Mouse (Mus musculus) heart, embryonic 13.5 days (tissue): ENCODE measurements around the gene Zdhhc7. TPM values are rescaled to one million over a fixed set of nuclear protein-coding genes. Genes with fewer than 3 reads are reported as not detected.

Experiments used
- ATAC-seq: fragments of 200-750 bp; cut with Nextera tagmentation; 2 replicates; pipeline ENCODE4 v1.8.0; 2017; ENCODE audit warnings: moderate TSS enrichment; ENCODE audit not compliant: insufficient number of reproducible peaks, low FRiP score, low TSS enrichment; ENCODE audit errors: extremely low read depth
- H3K27ac ChIP-seq: fragments of 300-500 bp; sonication (generic); replicated peaks from 2 replicates; pipeline ENCODE4 v1.5.1; 2015; ENCODE audit warnings: moderate library complexity, mild to moderate bottlenecking, inconsistent platforms
- H3K27me3 ChIP-seq: fragments of 300-500 bp; sonication (generic); replicated peaks from 2 replicates; pipeline ENCODE4 v1.6.1; 2015; ENCODE audit warnings: mild to moderate bottlenecking, inconsistent platforms
- H3K36me3 ChIP-seq: fragments of 300-500 bp; sonication (generic); 2 replicates; pipeline ENCODE4 v1.6.1; 2015; ENCODE audit warnings: mild to moderate bottlenecking, inconsistent platforms
- H3K4me1 ChIP-seq: fragments of 300-500 bp; sonication (generic); 2 replicates; pipeline ENCODE4 v1.6.1; 2015; ENCODE audit warnings: inconsistent platforms
- H3K4me2 ChIP-seq: fragments of 300-500 bp; sonication (generic); 2 replicates; pipeline ENCODE4 v1.6.1; 2015; ENCODE audit warnings: inconsistent platforms, mild to moderate bottlenecking, moderate library complexity
- H3K4me3 ChIP-seq: fragments of 300-500 bp; sonication (generic); 2 replicates; pipeline ENCODE4 v1.5.1; 2015; ENCODE audit warnings: moderate library complexity, mild to moderate bottlenecking, inconsistent platforms
- H3K9ac ChIP-seq: fragments of 300-500 bp; sonication (generic); 2 replicates; pipeline ENCODE4 v1.6.1; 2015; ENCODE audit warnings: inconsistent platforms, mild to moderate bottlenecking, moderate library complexity
- H3K9me3 ChIP-seq: fragments of 300-500 bp; sonication (generic); 2 replicates; pipeline ENCODE4 v1.6.1; 2016; ENCODE audit warnings: inconsistent platforms
- WGBS: fragments of 180-500 bp; shearing (Covaris S2); methylation state at CpG from one replicate; pipeline ENCODE4 v1.1.7; 2015; ENCODE audit warnings: mixed read lengths; 5-methylcytosine and 5-hydroxymethylcytosine counted together
- polyA plus RNA-seq: library from polyadenylated mRNA; unstranded; fragments of >200 nt; fragmentation: Nextera tagmentation; extraction: Ambion mirVana; gene quantifications from 2 replicates; pipeline ENCODE4 v1.2.1, GENCODE M21; 2015

The Zdhhc7 gene
- polyA plus RNA-seq, 1 experiment from 2014 or later = 29.2 TPM

DNA sequence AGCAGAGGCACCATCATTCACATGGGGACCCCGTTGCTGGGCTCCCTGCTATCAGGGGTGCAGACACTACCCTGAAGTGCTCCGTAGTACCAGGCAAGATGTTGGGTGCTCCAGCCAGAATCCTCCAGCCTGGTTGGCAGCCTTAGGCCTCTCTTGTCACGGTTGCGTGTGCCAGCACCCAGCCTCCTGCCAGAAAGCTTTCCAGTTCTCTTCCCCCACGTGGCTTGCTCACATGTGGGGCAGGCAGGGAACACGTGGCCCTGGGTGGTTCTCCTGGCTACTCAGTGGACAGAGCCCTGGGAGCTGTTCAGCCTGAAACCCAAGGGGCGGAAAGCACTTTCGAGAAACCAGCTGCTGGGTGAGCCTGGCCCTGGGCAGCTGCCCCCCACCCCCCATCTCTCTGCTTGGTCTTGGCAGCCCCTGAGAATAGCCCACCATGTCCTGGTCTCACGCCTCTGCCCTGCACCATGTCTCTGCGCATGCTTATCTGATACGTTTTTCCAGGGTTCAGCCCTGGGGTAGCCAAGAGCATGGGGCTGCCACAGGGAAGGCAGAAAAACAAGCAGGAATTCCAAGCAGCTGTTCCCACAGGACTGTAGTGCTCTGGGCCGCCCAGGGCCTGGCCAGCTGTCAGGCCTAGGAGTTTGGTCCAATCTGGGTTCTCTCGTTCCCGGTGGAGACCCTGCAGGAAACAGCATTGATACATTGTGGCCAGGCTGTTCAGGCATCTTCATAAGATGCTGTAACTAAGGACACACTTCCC, 54.8 kb downstream of the Zdhhc7 start:
- peak overlapping the region; percentile 68 for H3K27ac ChIP-seq
- 40% methylated on average over 14 of the region's 14 CpGs for WGBS
- peak; percentile 47; the same call in 1 of the 2 replicates for ATAC-seq
- H3K9ac ChIP-seq = peak overlapping the region; percentile 40; the same call in 1 of the 2 replicates
- H3K4me3 ChIP-seq = no peak overlapping the region
- H3K4me2 ChIP-seq = no peak overlapping the region
- peaks cover 29% of the 10 kb centered on the region for H3K4me1 ChIP-seq
- peaks cover 29% of the 10 kb centered on the region for H3K27me3 ChIP-seq
- no peaks in the 10 kb centered on the region for H3K9me3 ChIP-seq
- H3K36me3 ChIP-seq = no peaks in the 10 kb centered on the region

DNA sequence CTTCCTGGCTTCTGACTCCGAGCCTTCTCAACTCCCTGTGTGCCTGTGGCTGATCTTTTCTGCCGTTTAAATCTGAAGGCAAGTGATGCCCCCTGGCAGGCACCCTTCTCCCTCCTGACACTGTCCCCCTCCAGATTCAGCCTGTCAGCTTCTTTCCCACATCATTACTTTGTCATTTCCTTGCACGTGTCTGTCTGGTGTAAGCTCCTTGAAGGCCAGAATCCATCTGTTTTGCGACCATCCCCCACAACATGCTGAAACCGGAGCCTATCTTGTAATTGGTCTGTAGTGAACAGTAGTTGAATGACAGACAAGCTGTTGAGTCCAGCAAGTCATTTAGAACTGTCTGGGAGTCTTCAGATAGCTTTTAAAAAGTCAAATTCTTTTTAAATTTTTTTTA, 55.8 kb downstream of the Zdhhc7 start:
- Histone ChIP-seq H3K4me3 (no peak overlapping the region), H3K4me2 (no peak overlapping the region), H3K9me3 (no peaks in the 10 kb centered on the region), H3K27ac (no peak overlapping the region), H3K36me3 (no peaks in the 10 kb centered on the region), H3K9ac (no peak overlapping the region), H3K27me3 (peaks cover 29% of the 10 kb centered on the region), H3K4me1 (peaks cover 30% of the 10 kb centered on the region)
- no peak for ATAC-seq
- 49% methylated on average over 5 of the region's 5 CpGs for WGBS

DNA sequence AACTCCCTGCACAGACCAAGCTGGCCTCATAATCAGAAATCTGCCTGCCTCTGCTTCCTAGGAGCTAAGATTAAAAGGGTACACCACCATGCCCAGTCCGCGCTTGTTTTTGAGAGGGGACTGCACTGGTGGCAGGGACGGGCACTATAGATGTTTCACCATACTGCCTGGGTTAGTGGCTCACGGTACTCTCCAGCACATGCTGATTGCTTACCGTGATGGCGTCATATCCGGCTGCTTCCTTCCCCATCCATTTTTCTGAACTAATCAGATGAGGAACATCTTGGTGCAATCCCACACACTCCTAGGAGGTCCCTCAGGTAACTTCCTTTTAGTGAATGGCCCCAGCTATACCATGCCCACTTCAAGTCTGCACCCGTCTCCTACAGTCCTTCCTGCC, 56.4 kb downstream of the Zdhhc7 start:
- Histone ChIP-seq H3K36me3 (no peaks in the 10 kb centered on the region), H3K9me3 (no peaks in the 10 kb centered on the region), H3K9ac (no peak overlapping the region), H3K4me1 (peaks cover 33% of the 10 kb centered on the region), H3K4me3 (no peak overlapping the region), H3K27me3 (peaks cover 29% of the 10 kb centered on the region), H3K4me2 (no peak overlapping the region), H3K27ac (no peak overlapping the region)
- WGBS = 92% methylated on average over 8 of the region's 8 CpGs
- ATAC-seq = no peak

DNA sequence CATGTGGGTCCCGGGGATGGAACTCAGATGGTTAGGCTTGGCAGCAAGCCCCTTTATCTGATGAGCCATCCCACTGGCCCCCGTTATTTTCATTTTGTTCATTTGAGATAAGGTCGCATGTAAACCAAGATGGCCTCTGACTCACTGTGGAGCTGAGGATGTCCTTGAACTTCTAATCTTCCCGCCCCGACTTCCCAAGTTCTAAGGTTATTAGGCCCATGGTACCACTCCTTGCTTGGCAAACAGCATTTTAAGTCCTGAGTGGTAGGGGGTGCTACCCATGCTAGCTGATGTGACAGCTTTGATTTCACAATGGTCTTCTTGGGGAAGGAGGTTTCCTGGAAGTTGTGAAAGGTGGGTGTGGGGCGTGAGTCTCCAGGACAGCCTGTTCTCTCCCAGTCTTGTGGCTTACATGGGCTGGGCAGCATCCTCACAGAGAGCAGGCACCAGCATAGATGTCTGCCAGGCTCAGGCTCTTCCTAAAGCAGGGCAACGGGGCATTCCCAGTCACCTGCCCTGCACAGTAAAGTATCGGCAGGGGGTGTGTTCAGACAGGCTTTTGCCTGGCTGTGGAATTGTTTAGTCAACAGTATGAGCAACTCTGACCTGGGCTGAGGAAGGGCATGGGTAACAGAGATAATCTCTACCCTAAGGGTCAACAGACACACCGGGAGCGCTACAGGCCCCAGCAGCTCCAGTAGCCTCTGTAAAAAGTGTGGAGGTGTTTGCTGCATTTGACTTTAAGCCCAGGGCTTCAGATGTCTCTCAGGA, 58.6 kb downstream of the Zdhhc7 start:
- no peak overlapping the region for H3K27ac ChIP-seq

DNA sequence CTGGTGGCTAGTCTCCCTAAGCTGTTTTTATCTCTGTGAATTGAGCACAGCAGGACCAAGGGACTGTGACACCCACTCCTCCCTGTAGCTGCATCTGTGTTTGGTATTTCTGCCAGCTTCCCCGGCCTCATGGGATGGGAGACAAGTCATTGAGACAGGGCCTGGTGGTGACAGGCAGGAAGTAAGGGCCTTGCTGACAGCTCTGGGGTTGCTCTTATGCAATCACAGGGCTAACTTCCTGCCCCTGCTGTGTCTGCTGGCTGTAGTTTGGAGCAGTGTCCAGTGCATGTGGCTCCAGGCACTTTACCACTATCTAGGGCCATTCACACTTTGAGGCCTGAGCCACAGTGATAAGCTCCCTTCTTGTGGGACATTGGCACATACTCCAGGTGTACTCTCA, 60.4 kb downstream of the Zdhhc7 start:
- peak overlapping the region; percentile 65 for H3K27ac ChIP-seq
- no peak overlapping the region for H3K4me3 ChIP-seq
- peaks cover 50% of the 10 kb centered on the region for H3K4me1 ChIP-seq
- no peaks in the 10 kb centered on the region for H3K9me3 ChIP-seq
- peaks cover 43% of the 10 kb centered on the region for H3K27me3 ChIP-seq
- no peak overlapping the region for H3K4me2 ChIP-seq
- ATAC-seq = no peak
- no peaks in the 10 kb centered on the region for H3K36me3 ChIP-seq
- no peak overlapping the region for H3K9ac ChIP-seq
- 7% methylated on average over 1 of the region's 1 CpGs for WGBS

More for the DNA sequence above, 58.6 kb downstream of the Zdhhc7 start:
- Histone ChIP-seq H3K36me3 (no peaks in the 10 kb centered on the region), H3K27me3 (peaks cover 43% of the 10 kb centered on the region), H3K4me1 (peaks cover 47% of the 10 kb centered on the region), H3K9ac (no peak overlapping the region), H3K9me3 (no peaks in the 10 kb centered on the region), H3K4me2 (no peak overlapping the region), H3K4me3 (no peak overlapping the region)
- 68% methylated on average over 10 of the region's 10 CpGs for WGBS
- no peak for ATAC-seq

DNA sequence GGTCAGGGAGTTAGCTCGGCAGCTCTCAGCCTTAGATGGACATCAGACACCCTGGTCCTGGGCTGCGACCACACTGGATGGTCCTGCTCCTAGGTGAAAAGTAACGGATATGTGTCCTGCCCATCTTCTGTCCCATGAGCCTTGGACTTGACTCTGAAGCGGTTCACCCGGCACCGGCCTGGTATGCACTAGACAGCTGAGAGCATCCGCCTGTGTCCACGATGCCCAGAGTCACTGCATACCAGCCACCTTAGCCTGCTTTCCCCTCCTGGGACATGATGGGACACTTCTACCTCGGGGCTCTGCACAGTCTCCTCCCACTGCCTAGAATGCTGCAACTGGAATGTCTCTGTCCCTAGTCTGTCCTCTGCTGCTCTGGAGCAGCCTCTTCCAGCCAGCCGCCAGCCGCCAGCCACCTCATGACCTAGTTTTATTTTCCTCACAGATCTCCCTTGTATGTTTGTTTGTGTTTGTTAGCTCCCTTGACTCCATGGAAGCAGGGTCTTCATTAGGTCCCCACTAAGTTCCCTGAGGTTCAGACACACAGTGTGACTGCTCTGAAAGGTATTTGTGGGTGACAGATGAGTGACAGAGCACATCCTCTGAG, 61.9 kb downstream of the Zdhhc7 start:
- Histone ChIP-seq H3K4me2 (no peak overlapping the region), H3K4me3 (no peak overlapping the region), H3K9me3 (no peaks in the 10 kb centered on the region), H3K36me3 (no peaks in the 10 kb centered on the region), H3K4me1 (peaks cover 54% of the 10 kb centered on the region), H3K27me3 (peaks cover 37% of the 10 kb centered on the region), H3K9ac (no peak overlapping the region), H3K27ac (no peak overlapping the region)
- 53% methylated on average over 11 of the region's 11 CpGs for WGBS
- no peak for ATAC-seq

DNA sequence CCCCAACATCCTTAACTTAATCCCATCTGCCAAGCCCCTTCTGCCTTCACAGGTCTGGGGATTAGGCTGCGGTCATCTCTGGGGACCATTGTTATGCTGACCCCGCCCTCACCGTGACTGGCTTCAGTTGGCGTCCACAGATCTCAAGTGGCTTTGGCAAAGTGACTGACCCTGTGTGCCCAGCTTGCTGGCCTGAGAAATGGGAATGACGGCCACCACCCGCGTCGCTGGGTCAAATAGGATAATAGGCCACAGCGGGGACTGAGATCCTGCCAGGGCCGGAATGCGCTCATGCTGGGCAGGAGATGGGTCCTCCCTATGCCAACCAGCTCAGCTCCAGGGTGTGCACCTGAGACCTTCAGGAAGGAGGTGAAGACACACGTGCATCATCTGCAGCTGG, 62.5 kb downstream of the Zdhhc7 start:
- Histone ChIP-seq H3K36me3 (no peaks in the 10 kb centered on the region), H3K27me3 (peaks cover 30% of the 10 kb centered on the region), H3K9ac (no peak overlapping the region), H3K9me3 (no peaks in the 10 kb centered on the region), H3K4me3 (no peak overlapping the region), H3K4me1 (peaks cover 55% of the 10 kb centered on the region), H3K4me2 (no peak overlapping the region), H3K27ac (no peak overlapping the region)
- no peak for ATAC-seq
- WGBS = 92% methylated on average over 12 of the region's 12 CpGs

DNA sequence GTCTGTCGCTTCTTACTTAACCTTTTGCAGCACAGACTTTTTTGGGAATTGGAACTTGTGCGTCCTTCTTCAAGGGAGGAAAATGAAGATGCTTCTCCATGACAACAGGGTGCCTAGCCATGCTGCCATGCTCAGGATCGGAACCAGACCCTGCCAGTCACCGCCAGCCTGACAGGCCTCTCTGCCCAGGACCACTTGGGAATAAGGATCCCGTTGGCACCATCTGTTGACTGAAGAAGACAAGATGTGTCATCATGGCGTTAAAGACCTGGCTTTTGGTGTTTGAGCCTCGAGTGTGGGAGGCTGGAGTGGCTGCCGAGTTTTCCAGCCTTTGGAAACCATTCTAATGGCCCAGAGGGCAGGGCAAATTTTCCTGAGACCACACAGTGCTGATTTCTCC, 63.7 kb downstream of the Zdhhc7 start:
- ATAC-seq = no peak
- Histone ChIP-seq H3K27me3 (peaks cover 19% of the 10 kb centered on the region), H3K9ac (no peak overlapping the region), H3K36me3 (no peaks in the 10 kb centered on the region), H3K9me3 (no peaks in the 10 kb centered on the region), H3K27ac (no peak overlapping the region), H3K4me3 (no peak overlapping the region), H3K4me1 (peaks cover 55% of the 10 kb centered on the region), H3K4me2 (peak overlapping the region; percentile 26; the same call in 1 of the 2 replicates)
- WGBS = 72% methylated on average over 8 of the region's 8 CpGs

DNA sequence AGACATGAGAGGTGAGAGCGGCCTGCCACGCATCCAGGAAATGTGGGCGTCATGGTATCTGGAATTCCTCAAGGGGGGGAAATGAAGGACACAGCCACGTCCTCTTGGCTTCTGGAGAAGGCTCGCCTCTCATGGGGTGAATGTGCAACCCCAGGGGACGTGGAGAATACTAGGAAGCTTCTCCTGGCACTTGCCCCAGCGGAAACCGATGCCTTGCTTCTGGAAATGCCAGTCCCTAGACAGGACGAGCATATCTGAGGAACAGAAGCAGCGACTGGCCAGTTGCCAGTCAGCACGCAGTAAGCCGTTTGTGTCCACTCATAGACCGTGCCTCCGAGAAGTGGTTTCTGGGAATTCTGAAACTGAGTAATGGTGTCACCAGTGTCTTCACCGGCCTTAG, 64.1 kb downstream of the Zdhhc7 start:
- peaks cover 55% of the 10 kb centered on the region for H3K4me1 ChIP-seq

DNA sequence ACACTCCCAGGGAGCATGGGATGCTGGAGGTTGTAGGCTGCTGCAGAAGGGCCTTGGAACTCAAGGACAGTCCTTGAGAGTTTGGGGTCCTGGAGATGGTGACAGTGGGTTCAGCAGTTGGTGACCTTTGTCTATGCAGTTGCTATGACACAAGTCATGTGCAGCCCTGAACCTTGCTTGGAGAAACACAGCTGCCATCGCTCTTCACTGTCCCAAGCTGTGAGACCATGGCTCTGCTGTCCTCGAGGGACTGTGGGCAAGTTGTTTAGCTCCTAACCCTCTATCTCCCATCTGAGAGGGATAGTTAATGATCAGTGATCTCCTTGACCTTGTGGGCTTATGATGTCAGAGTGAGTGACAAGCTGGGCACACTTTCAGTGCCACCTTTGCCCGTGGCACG, 64.7 kb downstream of the Zdhhc7 start:
- Histone ChIP-seq H3K4me2 (no peak overlapping the region), H3K9ac (0 out of 2 replicates have a peak overlapping the region, but pooled peaks have one; percentile 9), H3K4me3 (no peak overlapping the region), H3K9me3 (no peaks in the 10 kb centered on the region), H3K36me3 (no peaks in the 10 kb centered on the region), H3K27me3 (peaks cover 17% of the 10 kb centered on the region), H3K27ac (peak overlapping the region; percentile 13; the same call in 1 of the 2 replicates), H3K4me1 (peaks cover 55% of the 10 kb centered on the region)
- no peak for ATAC-seq
- 73% methylated on average over 4 of the region's 4 CpGs for WGBS

More for the DNA sequence above, 64.1 kb downstream of the Zdhhc7 start:
- WGBS = 38% methylated on average over 15 of the region's 15 CpGs
- H3K4me2 ChIP-seq = peak overlapping the region; percentile 26
- no peak overlapping the region for H3K27ac ChIP-seq
- peak; percentile 39; the same call in 1 of the 2 replicates for ATAC-seq
- H3K9me3 ChIP-seq = no peaks in the 10 kb centered on the region
- no peaks in the 10 kb centered on the region for H3K36me3 ChIP-seq
- H3K9ac ChIP-seq = 0 out of 2 replicates have a peak overlapping the region, but pooled peaks have one; percentile 5
- H3K4me3 ChIP-seq = no peak overlapping the region
- peaks cover 17% of the 10 kb centered on the region for H3K27me3 ChIP-seq

DNA sequence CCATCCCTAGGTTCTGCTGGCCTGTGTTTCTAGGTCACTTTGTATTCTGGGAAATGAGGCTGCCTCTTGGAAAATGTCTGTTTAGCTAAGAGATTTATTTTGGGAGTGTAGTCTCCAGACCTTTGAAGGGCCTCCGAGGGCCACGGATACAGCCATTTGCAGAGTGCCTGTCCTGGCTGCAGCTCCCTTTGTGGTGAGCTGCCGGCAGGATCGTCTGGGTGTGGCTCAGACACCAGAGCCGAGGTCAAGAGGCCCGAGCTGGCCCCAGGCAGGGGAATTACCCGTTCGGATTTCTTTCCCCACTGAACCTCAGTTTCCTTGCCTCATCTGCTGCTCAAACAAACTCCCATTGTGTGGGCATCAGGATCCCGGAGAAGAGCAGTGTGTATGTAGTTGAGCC, 65.2 kb downstream of the Zdhhc7 start:
- no peak for ATAC-seq
- peaks cover 52% of the 10 kb centered on the region for H3K4me1 ChIP-seq
- peak overlapping the region; percentile 13; the same call in 1 of the 2 replicates for H3K27ac ChIP-seq
- no peaks in the 10 kb centered on the region for H3K9me3 ChIP-seq
- 23% methylated on average over 9 of the region's 9 CpGs for WGBS
- H3K4me3 ChIP-seq = no peak overlapping the region
- H3K9ac ChIP-seq = 0 out of 2 replicates have a peak overlapping the region, but pooled peaks have one; percentile 9
- H3K4me2 ChIP-seq = no peak overlapping the region; the same call in 1 of the 2 replicates
- H3K27me3 ChIP-seq = peaks cover 17% of the 10 kb centered on the region
- H3K36me3 ChIP-seq = no peaks in the 10 kb centered on the region
